Mouse (Mus musculus) heart, postnatal 0 days (tissue): ENCODE measurements around the gene C1rl. TPM values are rescaled to one million over a fixed set of nuclear protein-coding genes. Genes with fewer than 3 reads are reported as not detected.
A peak's percentile ranks its signal among the peaks of the same experiment; 100 is the strongest.

Experiments
- ATAC-seq: fragments of 200-750 bp; cut with Nextera tagmentation; 2 replicates; pipeline ENCODE4 v1.8.0; 2017; ENCODE audit warnings: low read depth, moderate number of reproducible peaks, moderate library complexity; ENCODE audit not compliant: insufficient read depth
- DNase-seq: peaks from one replicate; pipeline ENCODE4 v3.0.0-alpha.2; 2016; ENCODE audit warnings: low spot score
- H3K27ac ChIP-seq: fragments of 300-500 bp; sonication (generic); 2 replicates; pipeline ENCODE4 v1.5.1; 2014; ENCODE audit warnings: low read depth, mild to moderate bottlenecking
- H3K27me3 ChIP-seq: fragments of 300-500 bp; sonication (generic); 2 replicates; pipeline ENCODE4 v1.6.1; 2014; ENCODE audit warnings: low read length, mixed read lengths; ENCODE audit not compliant: control insufficient read depth, insufficient read depth
- H3K36me3 ChIP-seq: fragments of 300-500 bp; sonication (generic); replicated peaks from 2 replicates; pipeline ENCODE4 v1.6.1; 2014; ENCODE audit warnings: low read length, mixed read lengths; ENCODE audit not compliant: control insufficient read depth, insufficient read depth
- H3K4me1 ChIP-seq: fragments of 300-500 bp; sonication (generic); 2 replicates; pipeline ENCODE4 v1.6.1; 2014; ENCODE audit warnings: antibody characterized with exemption; ENCODE audit not compliant: control insufficient read depth, insufficient read depth
- H3K4me2 ChIP-seq: fragments of 300-500 bp; sonication (generic); 2 replicates; pipeline ENCODE4 v1.6.1; 2014; ENCODE audit warnings: low read depth, mild to moderate bottlenecking, low read length, moderate library complexity
- H3K4me3 ChIP-seq: fragments of 300-500 bp; sonication (generic); 2 replicates; pipeline ENCODE4 v1.5.1; 2014; ENCODE audit warnings: low read depth, low read length
- H3K9ac ChIP-seq: fragments of 300-500 bp; sonication (generic); replicated peaks from 2 replicates; pipeline ENCODE4 v1.6.1; 2014; ENCODE audit warnings: low read depth, low read length, mixed read lengths
- H3K9me3 ChIP-seq: fragments of 300-500 bp; sonication (generic); replicated peaks from 2 replicates; pipeline ENCODE4 v1.6.1; 2016; ENCODE audit warnings: low read length; ENCODE audit not compliant: control insufficient read depth
- CTCF ChIP-seq: IDR thresholded peaks from 2 replicates; pipeline ENCODE4 v1.5.1; 2016; ENCODE audit warnings: antibody characterized with exemption, control low read depth, low read depth
- EP300 ChIP-seq: IDR thresholded peaks from 2 replicates; pipeline ENCODE4 v1.6.1; 2016; ENCODE audit warnings: antibody characterized with exemption, low read depth
- WGBS: fragments of 180-500 bp; shearing (Covaris S2); extraction: QIAGEN DNeasy Blood & Tissue Kit; methylation state at CpG from one replicate; pipeline ENCODE4 v1.1.7; 2014; 5-methylcytosine and 5-hydroxymethylcytosine counted together
- polyA plus RNA-seq: library from polyadenylated mRNA; unstranded; fragments of >200 nt; fragmentation: Nextera tagmentation; extraction: Ambion mirVana; gene quantifications from 2 replicates; pipeline ENCODE4 v1.2.1, GENCODE M21; 2015
- total RNA-seq: library from RNA; depleted of rRNA; stranded (reverse); fragments of >200 nt; gene quantifications from 2 replicates; pipeline ENCODE4 v1.2.3, GENCODE M21; 2014; ENCODE audit warnings: low replicate concordance

C1rl gene
- total and polyA plus RNA-seq, 2 experiments from 2014 or later: 0.46 to 0.48 TPM

- TF ChIP-seq CTCF (peak; percentile 27; the same call in 1 of the 2 replicates), EP300 (no peak)
- WGBS: 70% methylated on average over 10 of the region's 10 CpGs
- no peak for DNase-seq
- Histone ChIP-seq H3K9me3 (no peaks in the 10 kb centered on the region), H3K4me1 (no peaks in the 10 kb centered on the region), H3K36me3 (no peaks in the 10 kb centered on the region), H3K4me2 (no peak overlapping the region), H3K27me3 (no peaks in the 10 kb centered on the region), H3K9ac (no peak overlapping the region), H3K4me3 (no peak overlapping the region), H3K27ac (no peak overlapping the region)
- ATAC-seq: no peak
Observed at GRCm38 (mm10) chr6:124448186-124448852, 44.6 kb upstream of the C1rl start.

GRCm38 (mm10) chr6:124448959-124449667 lies 43.8 kb upstream of the C1rl start:
- TF ChIP-seq EP300 (no peak), CTCF (no peak)
- H3K27ac ChIP-seq: no peak overlapping the region
- DNase-seq: no peak
- H3K4me1 ChIP-seq: no peaks in the 10 kb centered on the region
- H3K27me3 ChIP-seq: no peaks in the 10 kb centered on the region
- H3K9ac ChIP-seq: no peak overlapping the region
- H3K9me3 ChIP-seq: no peaks in the 10 kb centered on the region
- H3K4me3 ChIP-seq: no peak overlapping the region
- no peak for ATAC-seq
- no peak overlapping the region for H3K4me2 ChIP-seq
- 84% methylated on average over 16 of the region's 16 CpGs for WGBS
- H3K36me3 ChIP-seq: no peaks in the 10 kb centered on the region

- no peaks in the 10 kb centered on the region for H3K4me1 ChIP-seq
- H3K36me3 ChIP-seq: no peaks in the 10 kb centered on the region
- DNase-seq: no peak
- no peak overlapping the region for H3K27ac ChIP-seq
- no peaks in the 10 kb centered on the region for H3K9me3 ChIP-seq
- no peak for ATAC-seq
- no peak overlapping the region for H3K4me3 ChIP-seq
- H3K9ac ChIP-seq: no peak overlapping the region
- TF ChIP-seq CTCF (no peak), EP300 (no peak)
- H3K4me2 ChIP-seq: no peak overlapping the region
- WGBS: 78% methylated on average over 18 of the region's 18 CpGs
- no peaks in the 10 kb centered on the region for H3K27me3 ChIP-seq
Observed at GRCm38 (mm10) chr6:124449668-124450383, 43.1 kb upstream of the C1rl start.

GRCm38 (mm10) chr6:124451995-124452394 lies 40.9 kb upstream of the C1rl start:
- H3K27me3 ChIP-seq: no peaks in the 10 kb centered on the region
- no peak for DNase-seq
- no peak for ATAC-seq
- WGBS: 58% methylated on average over 3 of the region's 3 CpGs
- no peaks in the 10 kb centered on the region for H3K4me1 ChIP-seq
- H3K36me3 ChIP-seq: no peaks in the 10 kb centered on the region
- no peak overlapping the region for H3K9ac ChIP-seq
- H3K4me3 ChIP-seq: no peak overlapping the region
- H3K27ac ChIP-seq: no peak overlapping the region
- no peak for TF ChIP-seq CTCF
- TF ChIP-seq EP300: no peak
- no peaks in the 10 kb centered on the region for H3K9me3 ChIP-seq
- H3K4me2 ChIP-seq: no peak overlapping the region

GRCm38 (mm10) chr6:124453756-124454155 lies 39.2 kb upstream of the C1rl start:
- Histone ChIP-seq H3K4me3 (no peak overlapping the region), H3K4me2 (no peak overlapping the region), H3K4me1 (no peaks in the 10 kb centered on the region), H3K9me3 (no peaks in the 10 kb centered on the region), H3K27ac (no peak overlapping the region), H3K27me3 (no peaks in the 10 kb centered on the region), H3K9ac (no peak overlapping the region), H3K36me3 (no peaks in the 10 kb centered on the region)
- TF ChIP-seq EP300 (no peak), CTCF (no peak)
- 46% methylated on average over 4 of the region's 4 CpGs for WGBS
- DNase-seq (no peak), ATAC-seq (no peak)
